Mouse (Mus musculus) heart, adult 2 months (tissue): ENCODE results near the gene Mgmt.

ENCODE experiments used
- CTCF ChIP-seq: fragments of 200-600 bp; IDR thresholded peaks from 2 replicates; pipeline ENCODE4 v1.8.1; 2022; ENCODE audit warnings: antibody characterized with exemption, mild to moderate bottlenecking, moderate library complexity
- EP300 ChIP-seq: fragments of 200-500 bp; IDR thresholded peaks from 2 replicates; pipeline ENCODE4 v1.6.1; 2011; ENCODE audit warnings: low read depth, low read length, control low read depth; ENCODE audit not compliant: insufficient read depth
- POLR2A ChIP-seq: fragments of 200-500 bp; IDR thresholded peaks from 2 replicates; pipeline ENCODE4 v1.6.1; 2011; ENCODE audit warnings: mild to moderate bottlenecking, low read depth, low read length, control low read depth; ENCODE audit not compliant: insufficient read depth

DNA sequence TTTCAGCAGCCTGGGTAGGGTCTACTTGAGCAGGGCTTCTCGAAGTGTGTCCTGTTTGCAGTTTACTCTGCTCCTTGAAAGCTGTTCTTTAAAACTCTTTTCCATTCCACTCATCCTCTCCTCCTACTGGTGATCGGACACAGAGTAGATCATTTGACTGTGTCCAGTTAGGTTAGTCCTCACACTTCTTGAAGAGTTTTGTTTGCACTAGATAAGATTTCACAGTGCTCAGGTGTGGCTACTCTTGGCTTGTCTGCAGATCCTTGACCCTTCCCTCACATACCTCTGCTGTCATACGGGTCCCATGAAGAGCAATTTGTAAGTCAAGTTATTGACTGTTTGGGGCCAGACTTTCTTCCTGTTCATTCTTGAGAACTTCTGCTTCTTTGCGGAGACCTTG is 221.8 kb downstream of the Mgmt start:
- TF ChIP-seq CTCF (no peak), EP300 (no peak), POLR2A (no peak)
